Mouse (Mus musculus) frontal cortex, postnatal 25 days (tissue): ENCODE measurements around the gene Fasn.

Experiments
- DNase-seq, 2 experiments: peaks; one replicate each; pipeline ENCODE4 v3.0.0; 2022; ENCODE audit warnings: low spot score in 2 of 2

The Fasn gene

DNA sequence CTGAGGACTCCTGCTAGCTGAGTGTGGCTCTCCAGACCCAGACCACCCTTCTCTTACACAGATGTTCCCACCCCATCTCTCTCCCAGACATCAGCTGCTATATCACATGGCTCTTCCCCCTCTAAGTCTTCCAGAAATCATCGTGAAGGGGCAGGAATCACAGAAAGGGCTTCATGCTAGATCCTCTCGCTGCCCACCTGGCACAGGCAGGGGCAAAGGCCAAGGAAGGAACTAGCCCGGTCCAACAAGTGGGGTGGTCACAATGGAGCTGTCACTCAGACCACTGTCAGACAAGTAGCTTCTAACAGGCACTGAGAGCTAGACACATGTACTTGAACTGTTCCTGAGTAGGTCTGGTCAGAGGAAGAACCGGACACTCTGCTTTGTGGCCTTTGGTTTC lies 4.1 kb upstream of the Fasn start:
- DNase-seq, result no peak

DNA sequence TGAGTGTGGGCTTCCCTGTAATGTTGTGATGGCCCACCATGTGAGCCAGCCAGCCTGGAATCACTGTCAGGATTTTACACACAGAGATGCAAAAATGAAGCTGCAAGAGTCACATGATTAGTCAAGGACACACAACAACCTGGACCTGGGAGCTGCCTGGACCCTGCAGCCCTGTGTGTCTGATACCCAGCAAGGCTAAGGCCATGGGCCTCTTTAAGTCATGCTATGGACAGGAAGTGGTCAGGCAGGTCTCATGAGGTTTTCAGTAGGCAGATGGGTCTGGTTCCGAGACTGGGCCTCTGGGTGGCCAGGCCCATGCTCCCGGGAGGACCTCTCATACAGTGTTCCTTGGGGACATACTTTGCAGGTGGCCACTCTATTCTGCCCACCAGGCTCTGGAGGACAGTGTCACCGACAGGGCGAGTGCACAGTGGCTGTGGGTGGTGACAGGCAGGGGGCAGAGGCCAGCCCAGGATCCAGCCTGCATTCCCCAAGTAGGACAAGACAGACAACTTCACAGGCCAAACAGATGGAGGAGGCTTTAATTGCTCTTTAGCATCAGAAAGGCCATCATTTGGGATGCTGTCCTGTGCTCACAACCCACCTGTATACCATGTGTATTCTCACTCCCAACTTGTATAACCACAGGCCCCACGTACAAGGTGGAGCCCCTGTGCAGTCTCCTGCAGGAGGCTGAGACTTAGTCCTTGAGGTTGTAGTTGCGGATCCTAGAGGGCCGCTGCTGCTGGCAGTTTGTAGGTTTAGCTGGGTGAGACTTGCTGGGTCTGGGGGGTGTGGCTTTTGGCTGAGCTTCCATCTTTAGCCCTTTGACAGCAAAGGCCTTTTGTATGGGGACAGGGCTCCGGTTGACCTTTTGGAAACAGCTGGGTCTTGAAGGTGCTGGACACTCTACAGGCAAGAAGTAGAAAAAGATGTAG lies 1.9 kb upstream of the Fasn start:
- DNase-seq, result no peak

DNA sequence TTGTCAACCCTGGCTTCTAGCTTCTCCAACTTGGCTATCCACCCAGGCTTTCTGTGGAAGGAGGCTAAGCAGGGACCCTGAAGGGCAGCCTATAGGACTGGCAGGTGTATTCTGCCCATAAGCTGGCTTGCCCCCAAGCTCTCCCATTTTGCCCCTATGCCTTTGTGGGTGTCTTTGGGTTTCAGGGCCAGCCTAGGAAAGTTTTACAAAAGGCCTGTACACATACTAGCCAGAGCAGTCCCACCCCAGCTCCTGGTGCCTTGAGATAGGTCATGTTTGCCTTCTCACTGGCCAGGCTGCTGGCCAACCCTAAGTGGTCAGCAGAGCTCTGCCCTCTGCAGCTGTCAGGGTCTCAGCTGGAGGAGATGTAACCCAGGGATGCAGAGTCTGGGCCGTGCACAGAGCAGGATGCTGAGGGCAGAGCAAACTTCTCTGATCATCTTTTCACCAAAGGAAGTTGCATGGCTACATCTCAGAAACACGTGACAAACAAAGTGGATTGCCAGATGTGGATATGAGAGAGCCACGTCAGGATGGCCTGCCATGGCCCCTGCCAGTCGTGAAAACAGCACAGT lies 1.0 kb upstream of the Fasn start:
- DNase-seq, result no peak

DNA sequence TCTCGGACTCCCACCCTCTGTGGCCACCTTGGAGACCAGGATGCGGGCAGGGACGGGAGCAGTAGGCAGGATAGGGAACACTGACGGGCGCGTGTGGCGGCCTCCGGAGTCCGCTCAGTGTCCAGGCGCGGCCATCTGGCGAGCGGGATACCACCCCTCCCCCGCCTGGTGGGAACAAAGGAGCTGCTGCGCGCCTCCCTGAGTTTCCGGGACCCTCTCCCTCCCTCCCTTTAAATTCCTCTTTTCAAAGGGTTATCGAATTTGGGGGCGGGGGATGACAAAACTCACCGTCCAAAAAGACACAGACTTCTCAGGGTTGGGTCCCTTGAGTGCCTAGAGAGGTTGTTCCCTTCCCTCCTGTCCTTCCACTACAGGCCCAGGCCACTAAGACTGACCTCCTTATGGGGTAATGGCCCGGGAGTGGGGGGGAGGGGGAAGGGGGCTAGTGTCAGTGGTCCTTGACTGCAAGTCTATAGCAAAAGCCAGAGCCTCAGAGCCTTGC lies 491 bp upstream of the Fasn start:
- DNase-seq, result no peak

GRCm38 (mm10) chr11:120823551-120823947 lies 798 bp downstream of the Fasn start:
- DNase-seq, result no peak

DNA sequence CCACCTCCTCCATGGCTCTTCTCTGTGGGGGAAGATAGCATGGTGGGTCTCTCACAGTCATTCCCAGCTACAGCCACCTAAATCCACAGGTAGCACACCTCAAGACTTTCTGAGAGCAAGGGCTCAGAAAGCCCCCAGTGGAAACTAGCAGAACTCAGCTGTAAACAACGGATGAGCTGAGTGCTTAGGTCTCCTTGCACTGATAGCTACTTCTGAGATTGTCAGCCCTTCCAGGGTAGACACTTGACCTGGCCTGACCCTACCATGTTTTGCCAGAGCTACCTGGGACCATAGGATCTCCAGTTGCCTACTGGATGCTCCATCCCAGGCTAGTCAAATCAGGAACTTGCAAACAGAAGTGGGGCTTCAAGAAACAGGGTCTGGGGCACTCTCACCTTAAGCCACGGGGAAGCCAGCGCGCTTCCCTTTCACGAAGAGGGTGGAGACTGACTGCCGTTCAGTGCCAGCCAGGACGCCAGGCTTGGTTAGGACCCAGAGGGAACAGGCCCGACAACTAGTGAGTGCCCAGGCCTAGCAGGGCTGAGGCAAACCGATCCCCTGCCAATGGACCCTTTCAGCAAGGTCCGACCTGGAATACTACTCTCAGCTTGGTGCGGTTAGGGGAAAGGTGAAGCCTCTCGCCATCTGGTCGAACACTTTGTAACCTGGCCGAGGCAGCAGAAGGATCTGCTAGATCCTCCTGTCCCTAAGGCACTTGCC lies 1.4 kb downstream of the Fasn start:
- no peak for DNase-seq

GRCm38 (mm10) chr11:120822321-120822720 lies 2.0 kb downstream of the Fasn start:
- DNase-seq, result no peak

DNA sequence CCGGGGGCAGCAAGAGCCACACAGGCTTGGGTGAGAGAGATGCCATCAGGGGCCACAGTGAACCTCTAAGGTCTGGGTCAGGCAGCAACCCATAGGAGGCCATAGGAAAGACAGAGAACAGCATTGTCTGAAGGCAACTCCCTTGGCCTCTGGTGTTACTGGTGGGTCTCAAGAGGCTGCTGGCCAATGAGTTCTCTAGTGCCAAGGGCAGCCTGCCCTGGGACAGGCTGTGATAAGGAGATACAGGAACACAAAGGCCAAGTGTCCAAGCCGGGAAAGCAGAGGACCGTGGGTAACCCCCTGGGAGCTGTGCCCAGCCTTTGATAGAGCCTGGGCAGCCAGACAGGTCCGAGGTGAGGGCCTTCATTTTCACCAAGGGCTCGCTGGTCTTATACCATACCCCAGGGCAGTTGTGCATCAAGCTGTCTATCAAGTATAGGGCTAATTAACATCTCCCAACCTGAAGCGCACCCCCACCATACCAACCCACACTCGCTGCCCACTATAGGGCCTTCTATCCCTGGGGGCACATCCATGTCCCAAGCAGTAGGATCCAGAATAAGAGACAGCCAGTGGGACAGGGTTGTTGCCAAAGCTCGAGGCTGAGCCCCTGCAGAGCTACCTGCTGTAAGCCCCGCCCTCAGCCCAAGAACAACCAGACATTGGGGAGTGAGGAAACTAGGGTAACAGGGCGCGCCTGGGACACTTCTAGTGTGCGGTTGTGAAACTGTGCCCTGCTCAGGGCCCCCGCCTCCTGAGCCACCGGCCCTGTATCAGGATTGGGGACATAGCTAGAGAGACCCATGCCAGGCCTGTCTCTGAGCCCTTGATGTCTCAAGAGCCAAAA lies 3.0 kb downstream of the Fasn start:
- no peak for DNase-seq

DNA sequence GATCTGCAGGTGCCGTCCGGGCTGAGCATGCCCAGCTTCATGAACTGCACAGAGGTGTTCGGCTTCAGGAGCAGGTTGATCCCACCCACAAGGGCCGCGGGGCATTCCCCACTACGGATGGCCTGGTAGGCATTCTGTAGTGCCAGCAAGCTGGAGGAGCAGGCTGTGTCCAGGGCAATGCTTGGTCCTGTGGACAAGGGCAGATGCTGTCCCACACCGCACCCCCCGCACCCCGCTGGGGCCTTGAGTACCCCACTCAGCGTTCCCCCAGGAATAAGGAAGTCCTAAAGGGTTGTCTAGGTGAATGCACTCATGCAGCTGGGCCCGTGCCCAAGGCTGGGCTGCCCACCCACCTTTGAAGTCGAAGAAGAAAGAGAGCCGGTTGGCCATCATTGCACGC lies 3.8 kb downstream of the Fasn start:
- DNase-seq, result no peak

GRCm38 (mm10) chr11:120819556-120819955 lies 4.8 kb downstream of the Fasn start:
- no peak for DNase-seq

DNA sequence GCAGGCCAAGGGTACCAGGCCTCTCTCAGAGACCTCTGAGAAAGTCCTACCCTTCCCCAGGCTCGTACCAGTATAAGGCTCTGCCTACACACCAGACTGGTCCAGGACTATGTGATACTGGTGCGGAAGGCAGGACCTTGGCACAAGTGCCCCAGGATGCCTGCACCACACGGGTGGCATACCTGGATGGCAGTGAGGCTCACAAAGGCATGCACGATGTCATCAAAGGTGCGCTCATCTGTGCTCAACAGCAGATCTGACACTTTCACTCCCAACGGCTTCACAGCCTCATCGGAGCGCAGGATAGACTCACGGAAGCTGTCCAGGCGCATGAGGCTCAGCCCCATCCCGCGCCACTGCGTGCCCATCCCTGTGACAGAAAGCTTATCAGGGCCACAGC lies 6.1 kb downstream of the Fasn start:
- no peak for DNase-seq

GRCm38 (mm10) chr11:120817358-120817757 lies 7.0 kb downstream of the Fasn start:
- DNase-seq, result no peak

GRCm38 (mm10) chr11:120812068-120812467 lies 12.3 kb downstream of the Fasn start:
- no peak for DNase-seq

- DNase-seq, result no peak
These were observed 16.3 kb downstream of the Fasn start for GRCm38 (mm10) chr11:120808010-120808409.

GRCm38 (mm10) chr11:120805375-120806298 lies 18.7 kb downstream of the Fasn start:
- no peak for DNase-seq

GRCm38 (mm10) chr11:120804769-120805168 lies 19.6 kb downstream of the Fasn start:
- DNase-seq, result no peak

DNA sequence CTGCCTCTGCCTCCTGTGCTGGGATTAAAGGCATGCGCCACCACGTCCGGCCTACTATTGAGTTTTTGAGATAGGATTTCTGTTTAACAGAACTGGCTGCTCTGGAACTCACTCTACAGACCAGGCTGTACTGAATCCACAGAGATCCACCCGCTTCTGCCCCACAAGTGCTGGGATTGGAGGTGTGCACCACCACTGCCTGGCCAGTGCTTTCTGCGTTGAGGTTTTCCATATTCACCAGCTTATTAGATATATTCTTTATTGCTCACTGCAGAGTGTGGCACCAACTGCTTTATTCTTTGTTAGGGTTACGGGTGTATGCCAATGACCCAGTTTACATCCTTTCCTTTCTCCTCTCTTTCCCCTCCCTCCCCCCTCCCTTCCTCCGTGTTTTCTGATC lies 20.1 kb downstream of the Fasn start:
- DNase-seq, result no peak

DNA sequence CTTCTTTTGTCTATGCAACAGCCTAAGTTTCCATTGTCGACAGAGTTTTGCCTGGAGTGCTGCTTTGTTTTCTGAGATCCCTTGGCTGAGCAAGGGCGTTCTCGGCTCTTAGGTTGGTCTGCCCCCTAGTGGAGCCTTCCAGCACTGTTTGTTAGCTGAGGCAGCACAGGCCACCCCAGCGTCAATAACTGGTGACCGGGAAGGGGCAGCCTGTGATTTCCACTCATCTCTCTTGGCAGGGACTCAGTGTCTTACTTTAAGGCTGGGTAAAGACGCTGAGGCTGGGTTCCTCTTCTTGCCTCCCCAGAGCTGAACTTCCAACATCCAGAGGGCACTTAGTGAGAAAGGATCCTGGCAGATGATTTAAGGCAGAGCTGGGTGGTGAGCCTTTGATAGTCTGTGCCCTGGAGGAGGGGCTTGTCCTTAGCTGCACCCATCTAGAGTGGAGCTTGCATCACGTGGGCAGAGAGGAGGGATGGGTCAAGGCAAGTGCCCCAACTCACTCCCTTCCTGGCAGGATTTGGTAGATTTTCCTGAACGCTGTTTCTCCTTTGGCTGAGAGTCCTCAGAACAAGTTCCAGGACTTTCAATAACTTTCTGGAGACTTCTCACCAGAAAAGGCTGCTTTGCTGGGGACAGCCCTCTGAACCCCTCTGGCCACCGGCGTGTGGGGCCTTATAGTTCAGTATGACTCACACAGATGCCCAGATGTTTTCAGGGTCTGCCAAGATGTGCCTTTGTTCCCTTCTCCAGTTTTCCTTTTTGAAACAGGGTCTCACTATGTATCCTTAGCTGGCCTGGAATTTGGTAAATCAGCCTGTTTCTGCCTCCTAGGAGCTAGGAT lies 24.1 kb downstream of the Fasn start:
- DNase-seq, result peak; percentile 66 to 84

DNA sequence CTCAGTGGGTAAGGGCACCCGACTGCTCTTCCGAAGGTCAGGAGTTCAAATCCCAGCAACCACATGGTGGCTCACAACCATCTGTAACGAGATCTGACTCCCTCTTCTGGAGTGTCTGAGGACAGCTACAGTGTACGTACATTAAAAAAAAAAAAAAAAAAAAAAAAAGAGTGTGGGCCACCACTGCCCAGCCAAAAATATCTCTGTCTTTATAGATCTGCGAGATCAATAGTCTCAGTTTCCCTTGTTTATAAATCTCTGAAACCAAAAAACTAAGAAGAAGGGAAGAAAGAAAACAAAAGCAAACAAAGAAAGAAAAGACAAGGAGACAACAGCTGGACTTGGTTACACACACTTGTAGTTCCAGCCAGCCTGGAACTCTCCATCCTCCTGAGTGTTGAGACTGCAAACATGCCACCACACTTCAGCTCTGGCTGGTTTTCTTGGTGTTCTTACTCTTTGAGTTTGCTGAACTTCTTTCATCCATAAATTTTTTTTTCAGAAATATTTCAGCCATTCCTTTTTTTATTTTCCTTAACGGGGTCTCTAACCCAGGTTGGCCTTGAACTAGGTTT lies 24.9 kb downstream of the Fasn start:
- DNase-seq, result no peak
